Mouse (Mus musculus): Measurements from ENCODE around the gene Ugt1a5. TPM values are rescaled to one million over a fixed set of nuclear protein-coding genes. Genes with fewer than 3 reads are reported as not detected.

Gene Ugt1a5
- total and polyA plus RNA-seq, 3 experiments: not detected

GRCm38 (mm10) chr1:88238771-88239170 is 73.0 kb downstream of the Ugt1a5 start:
- no peak for TF ChIP-seq EP300 (IDR thresholded peaks at IDR 0.05; ENCODE audit: low read depth in 1 of 2, low read length in 2 of 2)
- no peak for TF ChIP-seq TCF12 (IDR thresholded peaks at IDR 0.05; ENCODE audit: low read depth, low read length)
- no peak for TF ChIP-seq CHD2 (IDR thresholded peaks at IDR 0.05; ENCODE audit: low read length)
- no peak for TF ChIP-seq MAFK (IDR thresholded peaks at IDR 0.05; ENCODE audit: borderline replicate concordance, low read depth, low read length)
- no peak for TF ChIP-seq RAD21 (IDR thresholded peaks at IDR 0.05; ENCODE audit: low read depth, low read length)
- no peak for TF ChIP-seq TBP (IDR thresholded peaks at IDR 0.05; ENCODE audit: low read depth, low read length)
- TF ChIP-seq BHLHE40 (IDR thresholded peaks at IDR 0.05; ENCODE audit: borderline replicate concordance, low read depth, low read length): no peak
- no peak for TF ChIP-seq MAZ (IDR thresholded peaks at IDR 0.05; ENCODE audit: low read depth, low read length)
- TF ChIP-seq MAX (IDR thresholded peaks at IDR 0.05; ENCODE audit: low read length): no peak
- TF ChIP-seq NELFE (IDR thresholded peaks at IDR 0.05; ENCODE audit: low read depth, low read length): no peak
- TF ChIP-seq RCOR1 (IDR thresholded peaks at IDR 0.05; ENCODE audit: low read depth, low read length): no peak
- TF ChIP-seq POLR2AphosphoS2 (IDR thresholded peaks at IDR 0.05; ENCODE audit: low read length): no peak
- no peak for TF ChIP-seq ETS1 (IDR thresholded peaks at IDR 0.05; ENCODE audit: low read depth, low read length)
- no peak for TF ChIP-seq NRF1 (IDR thresholded peaks at IDR 0.05; ENCODE audit: insufficient read depth, low read depth, low read length, poor library complexity, severe bottlenecking)
- H3K9me3 ChIP-seq (replicated peaks; ENCODE audit: insufficient read depth, low read length): no peaks in the 10 kb centered on the region

GRCm38 (mm10) chr1:88240072-88240471 is 74.3 kb downstream of the Ugt1a5 start:
- no peak for TF ChIP-seq RAD21 (IDR thresholded peaks at IDR 0.05; ENCODE audit: low read depth, low read length)
- TF ChIP-seq MEF2A (IDR thresholded peaks at IDR 0.05; ENCODE audit: extremely low read depth, insufficient replicate concordance, low read depth, low read length, poor library complexity, severe bottlenecking): no peak
- no peak for TF ChIP-seq MYB (IDR thresholded peaks at IDR 0.05; ENCODE audit: low read depth, low read length)
- no peak for TF ChIP-seq KAT2A (conservative IDR thresholded peaks at IDR 0.05; ENCODE audit: low read depth, low read length)
- Histone ChIP-seq H3K36me3 (ENCODE audit: control insufficient read depth in 1 of 2, insufficient read depth in 2 of 2, low read length in 2 of 2) (no peaks in the 10 kb centered on the region), H3K4me3 (ENCODE audit: control insufficient read depth in 1 of 2, insufficient read depth in 1 of 2, low read depth in 2 of 2, low read length in 2 of 2) (no peak overlapping the region), H3K9ac (ENCODE audit: control insufficient read depth, low read depth, low read length, poor library complexity, severe bottlenecking) (no peak overlapping the region), H3K79me2 (ENCODE audit: control insufficient read depth, insufficient read depth, low read length, poor library complexity) (no peaks in the 10 kb centered on the region), H3K4me1 (ENCODE audit: control insufficient read depth in 1 of 2, insufficient read depth in 2 of 2, low read length in 2 of 2) (no peaks in the 10 kb centered on the region), H3K9me3 (replicated peaks; ENCODE audit: insufficient read depth, low read length) (no peaks in the 10 kb centered on the region), H3K27ac (ENCODE audit: control insufficient read depth, low read depth, low read length) (no peak overlapping the region), H3K27me3 (ENCODE audit: control insufficient read depth in 1 of 2, insufficient read depth in 2 of 2, low read length in 2 of 2) (no peaks in the 10 kb centered on the region)
- DNase-seq (ENCODE audit: low read depth, low spot score): no peak

More at GRCm38 (mm10) chr1:88238771-88239170, 73.0 kb downstream of the Ugt1a5 start:
- no peak overlapping the region for H3K27ac ChIP-seq (ENCODE audit: control insufficient read depth, low read depth, low read length)
- no peak overlapping the region for H3K9ac ChIP-seq (ENCODE audit: control insufficient read depth, low read depth, low read length, poor library complexity, severe bottlenecking)
- no peaks in the 10 kb centered on the region for H3K79me2 ChIP-seq (ENCODE audit: control insufficient read depth, insufficient read depth, low read length, poor library complexity)
- H3K4me3 ChIP-seq (ENCODE audit: control insufficient read depth in 1 of 2, insufficient read depth in 1 of 2, low read depth in 2 of 2, low read length in 2 of 2): no peak overlapping the region
- H3K27me3 ChIP-seq (ENCODE audit: control insufficient read depth in 1 of 2, insufficient read depth in 2 of 2, low read length in 2 of 2): no peaks in the 10 kb centered on the region
- H3K36me3 ChIP-seq (ENCODE audit: control insufficient read depth in 1 of 2, insufficient read depth in 2 of 2, low read length in 2 of 2): no peaks in the 10 kb centered on the region
- DNase-seq (ENCODE audit: low read depth, low spot score): no peak
- H3K4me1 ChIP-seq (ENCODE audit: control insufficient read depth in 1 of 2, insufficient read depth in 2 of 2, low read length in 2 of 2): no peaks in the 10 kb centered on the region
